Mouse (Mus musculus): ENCODE measurements at regions not wholly inside any gene's neighbourhood (a gene's known extent, or its start where the extent isn't known, plus 50 kb on each side); places are given as distances from the start of the nearest gene placed in this dataset.

DNA sequence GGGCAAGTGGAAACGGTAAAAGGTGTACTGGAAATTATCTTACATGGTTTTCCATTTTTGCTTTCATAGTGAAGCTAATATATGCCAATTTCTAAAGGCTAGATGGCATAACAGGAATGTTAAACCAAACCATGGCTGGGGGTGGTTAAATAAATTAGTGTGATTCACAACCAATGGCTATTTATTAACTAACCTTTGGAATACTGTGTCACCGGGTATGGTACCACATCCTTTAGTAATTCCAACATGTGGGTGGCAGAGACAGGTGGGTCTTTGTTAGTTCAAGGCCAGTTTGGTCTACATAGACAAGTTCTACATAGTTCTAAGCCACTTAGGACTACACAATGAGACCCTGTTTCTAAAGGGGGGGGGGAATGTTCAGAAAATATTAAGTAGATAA is 179.8 kb upstream of the Plxnc1 start:
- no peaks in the 10 kb centered on the region for H3K36me3 ChIP-seq (replicated peaks; ENCODE audit: low read length)
- H3K4me1 ChIP-seq = peaks cover 55% of the 10 kb centered on the region
- TF ChIP-seq GATA1 (IDR thresholded peaks at IDR 0.05; ENCODE audit: borderline replicate concordance, low read length) = no peak
- TF ChIP-seq FLI1 (IDR thresholded peaks at IDR 0.05; ENCODE audit: low read length) = no peak
- H3K9me3 ChIP-seq = no peaks in the 10 kb centered on the region
- no peak overlapping the region for H3K4me3 ChIP-seq (replicated peaks)
- no peaks in the 10 kb centered on the region for H3K27me3 ChIP-seq (replicated peaks)

DNA sequence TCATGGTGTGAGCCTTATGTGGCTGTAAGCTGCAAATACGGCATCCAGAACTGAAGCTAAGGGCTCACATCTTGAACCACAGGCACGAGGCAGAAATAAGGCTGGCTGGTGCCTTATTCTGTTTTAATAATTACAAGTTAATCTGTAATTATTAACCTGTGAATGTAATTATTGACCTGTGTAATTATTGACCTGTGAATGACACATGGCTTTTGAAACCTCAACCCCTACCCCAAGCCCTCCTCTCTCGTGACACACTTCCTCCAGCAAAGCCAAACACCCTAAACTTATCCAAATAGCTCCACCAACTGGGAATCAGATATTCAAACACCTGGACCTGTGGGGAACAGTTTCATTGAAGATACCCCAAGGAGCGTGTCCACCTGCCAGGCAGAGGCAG is 175.4 kb upstream of the Plxnc1 start:
- TF ChIP-seq FLI1 (IDR thresholded peaks at IDR 0.05; ENCODE audit: low read length) = no peak
- no peak for TF ChIP-seq GATA1 (IDR thresholded peaks at IDR 0.05; ENCODE audit: borderline replicate concordance, low read length)
- no peaks in the 10 kb centered on the region for H3K9me3 ChIP-seq
- H3K4me1 ChIP-seq = peaks cover 59% of the 10 kb centered on the region
- peak overlapping the region; percentile 56 for H3K4me3 ChIP-seq (replicated peaks)
- H3K27me3 ChIP-seq (replicated peaks) = no peaks in the 10 kb centered on the region
- H3K36me3 ChIP-seq (replicated peaks; ENCODE audit: low read length) = no peaks in the 10 kb centered on the region

DNA sequence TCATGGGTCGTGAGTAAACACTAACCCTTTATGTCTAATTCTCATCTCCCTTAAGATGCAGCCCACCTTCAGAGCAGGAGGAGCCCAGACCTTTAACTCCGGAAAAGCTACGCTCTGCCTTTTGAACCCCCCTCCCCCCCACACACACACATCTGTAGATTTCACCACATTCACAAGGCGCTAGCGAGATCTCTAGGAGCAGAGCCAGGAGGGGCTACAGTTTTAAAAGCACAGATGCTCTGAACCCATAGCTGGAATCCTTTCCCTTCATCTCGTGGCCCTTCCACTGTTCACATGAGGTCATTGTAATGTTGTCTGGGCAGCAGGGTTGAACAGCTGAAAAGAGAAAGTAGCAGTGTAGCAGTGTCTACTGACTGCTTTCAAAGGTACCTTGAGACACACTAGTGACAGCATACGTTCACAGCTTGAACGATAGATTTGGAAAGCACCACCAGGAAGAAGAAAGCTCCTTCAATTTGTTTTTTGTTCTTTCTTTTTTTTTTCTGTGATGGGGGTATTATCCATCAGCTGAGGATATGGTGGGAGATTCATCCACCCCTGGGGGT is 174.2 kb upstream of the Plxnc1 start:
- H3K4me1 ChIP-seq = peaks cover 61% of the 10 kb centered on the region
- no peaks in the 10 kb centered on the region for H3K36me3 ChIP-seq (replicated peaks; ENCODE audit: low read length)
- no peaks in the 10 kb centered on the region for H3K27me3 ChIP-seq (replicated peaks)
- no peak overlapping the region for H3K4me3 ChIP-seq (replicated peaks)
- H3K9me3 ChIP-seq = no peaks in the 10 kb centered on the region
- TF ChIP-seq GATA1 (IDR thresholded peaks at IDR 0.05; ENCODE audit: borderline replicate concordance, low read length) (no peak), FLI1 (IDR thresholded peaks at IDR 0.05; ENCODE audit: low read length) (no peak)

DNA sequence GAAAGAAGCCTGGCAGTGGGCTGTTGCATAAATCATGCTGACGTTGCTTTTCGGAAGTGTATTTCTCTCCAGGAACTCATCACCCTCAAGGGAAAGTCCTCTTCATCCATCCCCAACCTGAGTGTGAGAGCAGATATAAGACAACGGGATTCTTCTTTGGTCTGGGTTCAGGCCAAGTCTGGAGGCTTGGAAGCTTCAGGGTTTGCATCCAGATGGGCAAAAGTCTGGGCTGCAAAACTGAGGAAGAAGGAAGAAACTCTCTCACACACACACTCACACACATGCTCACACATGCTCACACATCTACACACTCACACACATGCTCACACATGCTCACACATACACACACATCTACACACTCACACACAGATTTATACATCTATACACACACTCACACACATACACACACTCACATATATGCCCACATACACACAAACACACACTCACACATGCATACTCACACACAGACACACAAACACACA is 173.1 kb upstream of the Plxnc1 start:
- Histone ChIP-seq H3K4me1 (peaks cover 54% of the 10 kb centered on the region), H3K4me3 (replicated peaks) (no peak overlapping the region), H3K9me3 (no peaks in the 10 kb centered on the region), H3K36me3 (replicated peaks; ENCODE audit: low read length) (no peaks in the 10 kb centered on the region), H3K27me3 (replicated peaks) (no peaks in the 10 kb centered on the region)
- no peak for TF ChIP-seq GATA1 (IDR thresholded peaks at IDR 0.05; ENCODE audit: borderline replicate concordance, low read length)
- TF ChIP-seq FLI1 (IDR thresholded peaks at IDR 0.05; ENCODE audit: low read length) = no peak

DNA sequence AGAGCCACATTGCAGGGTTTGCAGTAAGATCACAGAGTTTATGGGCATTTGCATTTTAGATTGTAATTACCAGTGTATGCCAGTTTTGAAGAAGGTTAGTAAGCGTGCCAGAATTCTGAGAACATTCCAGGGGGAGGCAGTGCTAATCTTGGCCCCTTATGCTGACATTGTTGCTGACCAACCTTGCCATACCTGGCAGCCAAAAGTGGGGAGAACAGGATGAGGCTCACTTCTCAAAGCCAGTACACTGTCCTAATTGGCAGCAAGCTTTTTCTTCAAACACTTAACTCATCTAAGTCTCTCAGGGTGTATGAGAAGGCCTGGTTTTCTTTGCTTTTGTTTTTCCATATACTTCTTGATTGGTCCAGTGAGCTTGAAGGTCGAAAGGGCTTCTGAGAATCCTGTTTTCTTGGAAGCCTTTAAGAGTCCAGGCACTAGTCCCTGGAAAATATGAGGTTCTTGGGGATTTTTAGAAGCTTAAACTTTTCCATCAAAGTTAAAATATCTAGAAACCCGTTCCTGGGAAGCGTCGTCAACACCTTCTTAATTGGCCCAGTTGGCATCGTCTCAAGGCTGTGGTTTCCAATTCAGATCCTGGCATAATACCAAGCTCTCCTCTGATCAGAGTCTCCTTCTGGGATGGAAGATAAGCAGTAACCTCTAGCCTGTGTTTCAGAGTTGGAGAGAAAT is 172.6 kb upstream of the Plxnc1 start:
- no peaks in the 10 kb centered on the region for H3K36me3 ChIP-seq (replicated peaks; ENCODE audit: low read length)
- H3K27me3 ChIP-seq (replicated peaks) = no peaks in the 10 kb centered on the region
- no peak for TF ChIP-seq FLI1 (IDR thresholded peaks at IDR 0.05; ENCODE audit: low read length)
- TF ChIP-seq GATA1 (IDR thresholded peaks at IDR 0.05; ENCODE audit: borderline replicate concordance, low read length) = no peak
- no peaks in the 10 kb centered on the region for H3K9me3 ChIP-seq
- H3K4me1 ChIP-seq = peaks cover 58% of the 10 kb centered on the region
- H3K4me3 ChIP-seq (replicated peaks) = no peak overlapping the region

DNA sequence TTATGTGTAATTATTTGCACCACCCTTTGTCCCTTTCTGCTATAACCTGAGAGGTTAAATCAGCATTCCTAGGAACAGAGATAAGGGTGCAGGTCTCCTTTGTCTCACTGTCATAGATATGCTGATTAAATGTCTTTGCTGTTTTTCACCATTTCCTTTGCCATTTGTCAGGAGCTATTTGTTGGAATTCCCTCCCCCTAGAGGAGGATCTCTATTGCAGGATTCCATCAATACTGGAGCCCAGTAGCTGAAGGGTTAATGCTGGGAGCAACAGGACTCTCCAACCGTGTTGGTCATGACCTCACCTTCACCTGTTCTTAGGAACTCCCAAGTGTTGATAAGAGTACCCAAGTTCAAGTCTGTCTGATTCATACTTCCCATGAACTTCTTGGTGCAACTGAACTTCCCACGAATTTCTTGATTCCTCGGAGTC is 172.0 kb upstream of the Plxnc1 start:
- H3K9me3 ChIP-seq = no peaks in the 10 kb centered on the region
- H3K36me3 ChIP-seq (replicated peaks; ENCODE audit: low read length) = no peaks in the 10 kb centered on the region
- H3K27me3 ChIP-seq (replicated peaks) = no peaks in the 10 kb centered on the region
- TF ChIP-seq FLI1 (IDR thresholded peaks at IDR 0.05; ENCODE audit: low read length) (no peak), GATA1 (IDR thresholded peaks at IDR 0.05; ENCODE audit: borderline replicate concordance, low read length) (no peak)
- peaks cover 61% of the 10 kb centered on the region for H3K4me1 ChIP-seq
- no peak overlapping the region for H3K4me3 ChIP-seq (replicated peaks)

DNA sequence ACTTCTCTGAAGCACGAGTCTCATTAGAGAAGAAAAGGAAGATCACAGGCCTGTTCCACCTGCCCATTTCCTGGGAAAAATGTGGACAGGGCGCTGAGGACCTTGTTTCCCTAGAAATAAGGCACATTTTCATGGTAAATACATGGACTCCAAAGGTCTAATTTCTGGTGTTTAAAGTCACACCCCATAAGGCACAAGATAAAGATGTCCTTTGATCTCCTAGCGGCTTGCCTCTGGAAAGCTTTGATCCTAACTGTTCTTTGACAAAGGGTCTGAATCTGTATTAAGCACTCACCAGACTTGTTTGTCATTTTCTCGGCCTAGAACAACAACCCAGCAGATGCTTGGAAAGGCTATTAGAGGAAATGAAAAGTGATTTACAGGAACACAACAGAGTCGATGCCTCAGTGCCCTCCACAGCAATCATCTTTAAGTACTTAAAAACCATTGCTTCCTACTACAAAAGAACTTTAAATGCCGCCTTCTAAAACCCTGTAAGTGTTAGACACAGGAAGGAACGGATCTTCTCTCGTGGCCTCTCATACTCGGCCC is 168.3 kb upstream of the Plxnc1 start:
- no peaks in the 10 kb centered on the region for H3K36me3 ChIP-seq (replicated peaks; ENCODE audit: low read length)
- TF ChIP-seq GATA1 (IDR thresholded peaks at IDR 0.05; ENCODE audit: borderline replicate concordance, low read length) (no peak), FLI1 (IDR thresholded peaks at IDR 0.05; ENCODE audit: low read length) (no peak)
- H3K27me3 ChIP-seq (replicated peaks) = no peaks in the 10 kb centered on the region
- peaks cover 33% of the 10 kb centered on the region for H3K4me1 ChIP-seq
- H3K4me3 ChIP-seq (replicated peaks) = no peak overlapping the region
- peaks cover 8% of the 10 kb centered on the region for H3K9me3 ChIP-seq

DNA sequence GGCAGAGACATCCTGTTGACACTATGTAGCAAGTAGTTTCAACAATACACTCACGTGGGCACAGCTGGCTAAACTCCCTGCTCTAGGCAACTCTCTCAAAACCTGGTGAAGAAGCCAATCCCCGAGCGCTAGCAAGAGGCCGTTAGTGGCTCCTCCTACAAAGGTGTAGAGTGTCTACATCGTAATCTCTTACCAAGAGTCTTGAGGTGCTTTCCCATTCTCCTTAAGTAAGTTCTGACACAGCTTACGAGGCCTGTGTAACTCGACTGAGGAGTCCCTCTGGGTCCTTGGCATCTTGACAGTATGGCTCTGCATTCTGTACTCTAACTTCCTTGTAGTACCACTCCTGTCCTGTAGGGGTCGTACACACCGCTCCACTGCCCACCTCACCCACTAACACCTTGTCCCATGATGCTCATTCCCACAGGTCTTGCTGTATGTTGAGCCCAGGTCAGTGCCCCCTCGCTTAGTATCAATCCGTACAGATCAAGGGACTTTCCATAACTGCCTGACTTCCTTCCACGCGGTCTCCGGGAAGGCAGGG is 167.7 kb upstream of the Plxnc1 start:
- H3K27me3 ChIP-seq (replicated peaks) = no peaks in the 10 kb centered on the region
- no peak overlapping the region for H3K4me3 ChIP-seq (replicated peaks)
- no peaks in the 10 kb centered on the region for H3K36me3 ChIP-seq (replicated peaks; ENCODE audit: low read length)
- H3K4me1 ChIP-seq = peaks cover 30% of the 10 kb centered on the region
- no peak for TF ChIP-seq FLI1 (IDR thresholded peaks at IDR 0.05; ENCODE audit: low read length)
- no peak for TF ChIP-seq GATA1 (IDR thresholded peaks at IDR 0.05; ENCODE audit: borderline replicate concordance, low read length)
- H3K9me3 ChIP-seq = peaks cover 8% of the 10 kb centered on the region

DNA sequence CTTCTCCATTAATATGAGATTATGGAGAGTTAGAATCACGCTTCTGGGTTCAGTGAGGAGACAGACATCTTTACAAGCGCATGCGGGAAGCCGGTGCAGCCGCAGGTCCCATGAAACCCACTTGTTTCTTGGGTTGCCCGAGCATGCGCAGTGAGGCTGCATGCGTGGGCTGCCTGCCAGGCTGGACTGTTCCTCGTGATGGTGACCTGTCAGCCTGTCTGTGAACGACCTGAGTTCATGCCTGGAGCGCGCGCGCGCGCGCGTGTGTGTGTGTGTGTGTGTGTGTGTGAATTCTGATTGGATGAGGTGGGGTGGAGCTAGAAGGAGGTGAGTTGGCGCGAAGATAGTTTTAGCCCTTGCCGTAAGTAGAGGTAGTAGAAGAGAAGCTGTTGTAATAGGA is 166.2 kb upstream of the Plxnc1 start:
- Histone ChIP-seq H3K4me3 (replicated peaks) (no peak overlapping the region), H3K36me3 (replicated peaks; ENCODE audit: low read length) (no peaks in the 10 kb centered on the region), H3K27me3 (replicated peaks) (no peaks in the 10 kb centered on the region), H3K9me3 (peaks cover 8% of the 10 kb centered on the region), H3K4me1 (peaks cover 21% of the 10 kb centered on the region)
- TF ChIP-seq FLI1 (IDR thresholded peaks at IDR 0.05; ENCODE audit: low read length) (no peak), GATA1 (IDR thresholded peaks at IDR 0.05; ENCODE audit: borderline replicate concordance, low read length) (no peak)

DNA sequence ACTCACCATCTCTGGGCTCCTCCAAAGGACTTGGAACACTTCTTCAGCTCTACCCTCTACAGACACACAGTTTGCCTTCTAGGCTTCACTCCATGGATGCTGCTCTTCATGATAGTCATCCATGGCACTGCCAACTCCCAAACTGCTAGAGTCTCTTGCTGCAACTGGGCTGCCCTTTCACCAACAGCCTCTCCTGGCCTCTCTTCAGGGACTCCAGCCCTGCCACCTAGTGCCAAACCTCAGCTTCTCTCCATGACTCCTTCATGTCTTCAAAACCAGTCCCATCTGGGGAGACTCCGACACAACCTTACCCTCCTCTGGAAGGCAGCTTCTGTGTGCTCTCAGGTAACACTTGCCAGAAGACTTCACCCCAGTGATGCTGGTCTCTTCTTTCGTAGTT is 164.9 kb upstream of the Plxnc1 start:
- Histone ChIP-seq H3K27me3 (replicated peaks) (no peaks in the 10 kb centered on the region), H3K4me3 (replicated peaks) (no peak overlapping the region), H3K36me3 (replicated peaks; ENCODE audit: low read length) (no peaks in the 10 kb centered on the region), H3K4me1 (peaks cover 21% of the 10 kb centered on the region), H3K9me3 (peaks cover 8% of the 10 kb centered on the region)
- TF ChIP-seq GATA1 (IDR thresholded peaks at IDR 0.05; ENCODE audit: borderline replicate concordance, low read length) (no peak), FLI1 (IDR thresholded peaks at IDR 0.05; ENCODE audit: low read length) (no peak)

All from megakaryocyte, embryonic 14.5 days (primary cell).